In the genomic region with DNA sequence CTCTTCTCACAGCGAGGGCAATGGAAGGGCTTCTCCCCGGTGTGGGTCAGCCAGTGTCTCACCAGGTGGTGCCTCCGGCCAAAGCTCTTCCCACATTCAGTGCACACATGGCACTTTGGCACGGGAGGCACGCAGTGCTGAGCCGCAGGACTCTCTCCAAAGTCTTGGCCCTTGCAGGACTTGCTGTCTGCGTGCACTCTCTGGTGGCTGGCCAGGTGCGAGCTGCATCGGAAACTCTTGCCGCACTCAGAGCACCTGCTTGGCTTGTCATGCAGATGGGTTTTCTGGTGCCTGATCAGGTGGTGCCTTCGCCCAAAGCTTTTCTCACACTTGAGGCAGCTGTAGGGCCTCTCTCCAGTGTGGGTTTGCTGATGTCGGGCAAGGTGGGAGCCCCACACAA, we compare ENCODE assay signal across 20 mouse cellular contexts. TPM values are rescaled to one million over a fixed set of nuclear protein-coding genes. Genes with fewer than 3 reads are reported as not detected.
DNase-seq lines count a peak whose midpoint lies in the region; ATAC-seq lines count a peak whose summit lies in the region.
"Had no signal": no experiment of that assay in that cellular context is flagged by ENCODE, and none has a peak within 500 bp of the region (broad histone marks: within the 10 kb centered on the region; RNA-seq: fewer than 3 reads in every experiment).

No protein-coding gene starts in this region.

- H3K9ac ChIP-seq in hindbrain, embryonic 14.5 days: no peak overlapping the region
- H3K9ac ChIP-seq: embryonic facial prominence, embryonic 13.5 days; forebrain, embryonic 13.5 days; liver, embryonic 14.5 days had no signal

- intact Hi-C loops in left cerebral cortex, postnatal 4 days (cut with DNase I): no loop called here

- H3K27me3 ChIP-seq in hindbrain, embryonic 14.5 days (ENCODE audit: control insufficient read depth, insufficient read depth, low read length): no peaks in the 10 kb centered on the region
- H3K27me3 ChIP-seq: embryonic facial prominence, embryonic 13.5 days; forebrain, embryonic 13.5 days had no signal

- H3K4me2 ChIP-seq in hindbrain, embryonic 14.5 days (replicated peaks): no peak overlapping the region
- H3K4me2 ChIP-seq: embryonic facial prominence, embryonic 13.5 days; forebrain, embryonic 13.5 days had no signal

- H3K27ac ChIP-seq in hindbrain, embryonic 14.5 days: no peak overlapping the region
- H3K27ac ChIP-seq: embryonic facial prominence, embryonic 13.5 days; forebrain, embryonic 13.5 days; limb, embryonic 10.5 days; liver, embryonic 14.5 days had no signal

- ATAC-seq in cerebellum, adult (ENCODE audit: insufficient number of reproducible peaks, low FRiP score, low TSS enrichment): 0 out of 2 replicates have a peak, but pooled peaks have one; percentile 22
- ATAC-seq in hindbrain, embryonic 14.5 days (ENCODE audit: low FRiP score): no peak
- ATAC-seq: forebrain, embryonic 13.5 days; inflammation-experienced regulatory T-cells, adult 6 months had no signal

- no peaks in the 10 kb centered on the region for H3K9me3 ChIP-seq in hindbrain, embryonic 14.5 days (ENCODE audit: control insufficient read depth, low read length)
- H3K9me3 ChIP-seq: embryonic facial prominence, embryonic 13.5 days; forebrain, embryonic 13.5 days; limb, embryonic 10.5 days had no signal

- H3K36me3 ChIP-seq in hindbrain, embryonic 14.5 days (replicated peaks; ENCODE audit: control insufficient read depth, insufficient read depth): peaks cover 23% of the 10 kb centered on the region
- H3K36me3 ChIP-seq: embryonic facial prominence, embryonic 13.5 days; limb, embryonic 10.5 days had no signal

- DNase-seq in cerebellum, postnatal 4 days (ENCODE audit: low spot score in 2 of 2): no peak
- peak; percentile 13 for DNase-seq in 3134 (ENCODE audit: extremely low read depth, insufficient read length, low spot score)
- peak; percentile 53 for DNase-seq in cerebellum, adult 9-11 months
- peak; percentile 24 to 57 for DNase-seq in kidney, postnatal 36 days
- no peak for DNase-seq in spleen, postnatal 14 days (ENCODE audit: low spot score in 2 of 2)
- no peak for DNase-seq in hindbrain, embryonic 14.5 days (ENCODE audit: low spot score)
- DNase-seq in left cerebral cortex, postnatal 4 days: no peak
- DNase-seq: adrenal gland, postnatal 36 days; heart, adult 18-20 months; midbrain, embryonic 14.5 days had no signal

- no peak overlapping the region for H3K4me3 ChIP-seq in hindbrain, embryonic 14.5 days (replicated peaks; ENCODE audit: low read length)
- H3K4me3 ChIP-seq: embryonic facial prominence, embryonic 13.5 days; forebrain, embryonic 13.5 days; limb, embryonic 10.5 days had no signal

- WGBS in hindbrain, embryonic 14.5 days: 70% methylated on average over 12 of the region's 12 CpGs

- no peaks in the 10 kb centered on the region for H3K4me1 ChIP-seq in hindbrain, embryonic 14.5 days (replicated peaks; ENCODE audit: control insufficient read depth, insufficient read depth, low read length)
- H3K4me1 ChIP-seq: forebrain, embryonic 13.5 days; limb, embryonic 10.5 days had no signal

RNA-seq across cellular contexts. Expression of gene Zfp641, which starts 7.4 kb away (rescaled TPM):
- 12.2 and 14.5 TPM in 2 replicates for polyA plus RNA-seq in hindbrain, embryonic 14.5 days (2014; fragmentation: Nextera tagmentation; extraction: Ambion mirVana)
- 10 to 100 TPM; 11.8 to 13.4 TPM for total RNA-seq in left cerebral cortex, postnatal 4 days (2021)
- polyA plus RNA-seq: inflammation-experienced regulatory T-cells, adult 6 months had no signal

RNA-seq across cellular contexts. Expression of gene Olfr285, which starts 28.6 kb away (rescaled TPM):
- not detected in 2 replicates for polyA plus RNA-seq in hindbrain, embryonic 14.5 days (2014; fragmentation: Nextera tagmentation; extraction: Ambion mirVana)
- not detected for total RNA-seq in left cerebral cortex, postnatal 4 days (2021)
- total RNA-seq: adrenal gland, postnatal 36 days; heart, adult 18-20 months; heart, postnatal 25 days; layer of hippocampus, postnatal 14 days had no signal
- polyA plus RNA-seq: embryonic facial prominence, embryonic 13.5 days; forebrain, embryonic 13.5 days; inflammation-experienced regulatory T-cells, adult 6 months; limb, embryonic 10.5 days; liver, embryonic 14.5 days; midbrain, embryonic 14.5 days; neural tube, embryonic 11.5 days; spleen, adult 2 months had no signal

RNA-seq across cellular contexts. Expression of gene H1fnt, which starts 31.5 kb away (rescaled TPM):
- not detected in 2 replicates for polyA plus RNA-seq in hindbrain, embryonic 14.5 days (2014; fragmentation: Nextera tagmentation; extraction: Ambion mirVana)
- not detected for total RNA-seq in left cerebral cortex, postnatal 4 days (2021)
- total RNA-seq: adrenal gland, postnatal 36 days; heart, adult 18-20 months; heart, postnatal 25 days; layer of hippocampus, postnatal 14 days had no signal
- polyA plus RNA-seq: embryonic facial prominence, embryonic 13.5 days; forebrain, embryonic 13.5 days; inflammation-experienced regulatory T-cells, adult 6 months; limb, embryonic 10.5 days; liver, embryonic 14.5 days; midbrain, embryonic 14.5 days; neural tube, embryonic 11.5 days; spleen, adult 2 months had no signal

RNA-seq across cellular contexts. Expression of gene Olfr284, which starts 52.2 kb away (rescaled TPM):
- not detected in 2 replicates for polyA plus RNA-seq in hindbrain, embryonic 14.5 days (2014; fragmentation: Nextera tagmentation; extraction: Ambion mirVana)
- not detected for total RNA-seq in left cerebral cortex, postnatal 4 days (2021)
- total RNA-seq: adrenal gland, postnatal 36 days; heart, adult 18-20 months; heart, postnatal 25 days; layer of hippocampus, postnatal 14 days had no signal
- polyA plus RNA-seq: forebrain, embryonic 13.5 days; inflammation-experienced regulatory T-cells, adult 6 months; limb, embryonic 10.5 days; liver, embryonic 14.5 days; midbrain, embryonic 14.5 days; neural tube, embryonic 11.5 days; spleen, adult 2 months had no signal

RNA-seq across cellular contexts. Expression of gene Olfr286, which starts 54.3 kb away (rescaled TPM):
- polyA plus RNA-seq in hindbrain, embryonic 14.5 days (2014; fragmentation: Nextera tagmentation; extraction: Ambion mirVana): not detected in 2 replicates
- total RNA-seq in left cerebral cortex, postnatal 4 days (2021): not detected
- total RNA-seq: adrenal gland, postnatal 36 days; heart, adult 18-20 months; heart, postnatal 25 days; layer of hippocampus, postnatal 14 days had no signal
- polyA plus RNA-seq: embryonic facial prominence, embryonic 13.5 days; forebrain, embryonic 13.5 days; inflammation-experienced regulatory T-cells, adult 6 months; limb, embryonic 10.5 days; liver, embryonic 14.5 days; midbrain, embryonic 14.5 days; neural tube, embryonic 11.5 days; spleen, adult 2 months had no signal

Comparison
In these comparisons a context has a peak if more than half of its experiments do, and no peak if none do; other contexts are left out.
1. DNase-seq: peak in 3134 (single experiment), cerebellum, adult 9-11 months (single experiment) and kidney, postnatal 36 days (2 of 2); none in cerebellum, postnatal 4 days (0 of 2), spleen, postnatal 14 days (0 of 2), hindbrain, embryonic 14.5 days (single experiment) and left cerebral cortex, postnatal 4 days (single experiment).